Mouse (Mus musculus) kidney, postnatal 0 days (tissue): Measurements from ENCODE around the gene 6030468B19Rik. TPM values are rescaled to one million over a fixed set of nuclear protein-coding genes. Genes with fewer than 3 reads are reported as not detected.

ENCODE experiments used
- ATAC-seq: fragments of 200-750 bp; cut with Nextera tagmentation; replicated peaks from 2 replicates; pipeline ENCODE4 v1.8.0; 2017; ENCODE audit warnings: low read depth, moderate number of reproducible peaks, moderate TSS enrichment, moderate library complexity; ENCODE audit not compliant: low FRiP score
- DNase-seq: peaks from one replicate; pipeline ENCODE4 v3.0.0-alpha.2; 2016; ENCODE audit warnings: low spot score
- H3K27ac ChIP-seq: fragments of 300-500 bp; sonication (generic); 2 replicates; pipeline ENCODE4 v1.5.1; 2014; ENCODE audit warnings: mild to moderate bottlenecking
- H3K27me3 ChIP-seq: fragments of 300-500 bp; sonication (generic); 2 replicates; pipeline ENCODE4 v1.6.1; 2014; ENCODE audit warnings: low read length, mixed read lengths; ENCODE audit not compliant: insufficient read depth
- H3K36me3 ChIP-seq: fragments of 300-500 bp; sonication (generic); 2 replicates; pipeline ENCODE4 v1.6.1; 2014; ENCODE audit warnings: low read length, mixed read lengths; ENCODE audit not compliant: insufficient read depth
- H3K4me1 ChIP-seq: fragments of 300-500 bp; sonication (generic); replicated peaks from 2 replicates; pipeline ENCODE4 v1.6.1; 2014; ENCODE audit warnings: antibody characterized with exemption, low read length, mixed read lengths; ENCODE audit not compliant: insufficient read depth
- H3K4me2 ChIP-seq: fragments of 300-500 bp; sonication (generic); 2 replicates; pipeline ENCODE4 v1.6.1; 2014; ENCODE audit warnings: mild to moderate bottlenecking, low read length, moderate library complexity, mixed read lengths
- H3K4me3 ChIP-seq: fragments of 300-500 bp; sonication (generic); replicated peaks from 2 replicates; pipeline ENCODE4 v1.5.1; 2014; ENCODE audit warnings: low read depth, low read length
- H3K9ac ChIP-seq: fragments of 300-500 bp; sonication (generic); 2 replicates; pipeline ENCODE4 v1.6.1; 2014; ENCODE audit warnings: low read depth, low read length
- H3K9me3 ChIP-seq: fragments of 300-500 bp; sonication (generic); replicated peaks from 2 replicates; pipeline ENCODE4 v1.6.1; 2016; ENCODE audit warnings: low read length, inconsistent platforms, mixed read lengths
- CTCF ChIP-seq: IDR thresholded peaks from 2 replicates; pipeline ENCODE4 v1.5.1; 2016; ENCODE audit warnings: antibody characterized with exemption, low read depth, mild to moderate bottlenecking, moderate library complexity
- WGBS: fragments of 180-500 bp; shearing (Covaris S2); extraction: QIAGEN DNeasy Blood & Tissue Kit; methylation state at CpG from one replicate; pipeline ENCODE4 v1.1.7; 2014; 5-methylcytosine and 5-hydroxymethylcytosine counted together
- polyA plus RNA-seq: library from polyadenylated mRNA; unstranded; fragments of >200 nt; fragmentation: Nextera tagmentation; extraction: Ambion mirVana; gene quantifications from 2 replicates; pipeline ENCODE4 v1.2.1, GENCODE M21; 2015

Gene 6030468B19Rik
- polyA plus RNA-seq, 1 experiment from 2014 or later = not detected

DNA sequence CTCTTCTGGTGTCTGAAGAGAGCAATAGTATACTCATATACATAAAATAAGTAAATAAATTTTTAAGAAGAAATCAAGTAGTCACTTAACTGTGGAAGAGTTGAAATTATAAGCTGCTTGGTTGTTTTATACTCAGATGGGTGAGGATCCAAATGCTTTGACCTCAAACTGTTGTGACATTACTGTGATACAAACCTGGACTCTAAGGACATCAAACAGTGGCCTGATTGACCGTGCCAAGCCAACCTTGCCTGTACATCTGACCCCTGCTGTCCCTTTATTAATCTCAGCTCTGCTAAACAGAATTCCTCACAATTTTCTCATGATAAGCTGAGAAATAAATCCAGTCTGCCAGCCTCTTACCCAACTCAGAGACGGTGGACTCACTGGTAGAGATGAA is 48.2 kb downstream of the 6030468B19Rik start:
- no peak for TF ChIP-seq CTCF
- H3K4me3 ChIP-seq = no peak overlapping the region
- DNase-seq = no peak
- peak overlapping the region; percentile 3; the same call in 1 of the 2 replicates for H3K27ac ChIP-seq
- no peak overlapping the region for H3K4me2 ChIP-seq
- no peaks in the 10 kb centered on the region for H3K36me3 ChIP-seq
- no peak overlapping the region for H3K9ac ChIP-seq
- no peaks in the 10 kb centered on the region for H3K27me3 ChIP-seq
- ATAC-seq = no peak
- no peaks in the 10 kb centered on the region for H3K9me3 ChIP-seq
- H3K4me1 ChIP-seq = peaks cover 7% of the 10 kb centered on the region; the same call in 1 of the 2 replicates
- WGBS = 75% methylated on average over 2 of the region's 2 CpGs

- peak; percentile 55 for DNase-seq
- Histone ChIP-seq H3K9me3 (no peaks in the 10 kb centered on the region), H3K36me3 (no peaks in the 10 kb centered on the region), H3K4me3 (no peak overlapping the region), H3K27ac (no peak overlapping the region), H3K4me1 (peaks cover 7% of the 10 kb centered on the region; the same call in 1 of the 2 replicates), H3K4me2 (no peak overlapping the region), H3K9ac (no peak overlapping the region), H3K27me3 (no peaks in the 10 kb centered on the region)
- 40% methylated on average over 5 of the region's 5 CpGs for WGBS
- no peak for ATAC-seq
- peak; percentile 66 for TF ChIP-seq CTCF
Observed at GRCm38 (mm10) chr11:117846640-117847039, 49.2 kb downstream of the 6030468B19Rik start.

GRCm38 (mm10) chr11:117847593-117848215 is 50.2 kb downstream of the 6030468B19Rik start:
- no peak for DNase-seq
- Histone ChIP-seq H3K9ac (peak overlapping the region; percentile 70), H3K27ac (peak overlapping the region; percentile 94), H3K4me3 (no peak overlapping the region), H3K36me3 (0 out of 2 replicates have a peak, but pooled peaks cover 1% of the 10 kb centered on the region), H3K4me1 (peaks cover 7% of the 10 kb centered on the region; the same call in 1 of the 2 replicates), H3K9me3 (no peaks in the 10 kb centered on the region), H3K4me2 (peak overlapping the region; percentile 78), H3K27me3 (no peaks in the 10 kb centered on the region)
- 73% methylated on average over 7 of the region's 7 CpGs for WGBS
- no peak for TF ChIP-seq CTCF
- ATAC-seq = no peak

- ATAC-seq = peak; percentile 63
- peak; percentile 77 for DNase-seq
- no peaks in the 10 kb centered on the region for H3K27me3 ChIP-seq
- H3K4me2 ChIP-seq = peak overlapping the region; percentile 78
- WGBS = 5% methylated on average over 19 of the region's 19 CpGs
- H3K4me3 ChIP-seq = peak overlapping the region; percentile 49
- 0 out of 2 replicates have a peak, but pooled peaks cover 3% of the 10 kb centered on the region for H3K36me3 ChIP-seq
- no peaks in the 10 kb centered on the region for H3K9me3 ChIP-seq
- peak overlapping the region; percentile 94 for H3K27ac ChIP-seq
- TF ChIP-seq CTCF = no peak
- peaks cover 7% of the 10 kb centered on the region; the same call in 1 of the 2 replicates for H3K4me1 ChIP-seq
- peak overlapping the region; percentile 70 for H3K9ac ChIP-seq
Observed at GRCm38 (mm10) chr11:117848271-117848984, 51.0 kb downstream of the 6030468B19Rik start.

- no peak for TF ChIP-seq CTCF
Observed at GRCm38 (mm10) chr11:117848985-117849671, 51.7 kb downstream of the 6030468B19Rik start, which contains the start of gene Birc5. TSS of gene Birc5 (plus strand) at chr11:117849251.

GRCm38 (mm10) chr11:117852875-117853274 is 55.4 kb downstream of the 6030468B19Rik start:
- H3K36me3 ChIP-seq = peaks cover 13% of the 10 kb centered on the region; the same call in 1 of the 2 replicates
- ATAC-seq = no peak
- 74% methylated on average over 3 of the region's 3 CpGs for WGBS
- no peak for TF ChIP-seq CTCF
- no peaks in the 10 kb centered on the region for H3K27me3 ChIP-seq
- DNase-seq = no peak
- no peaks in the 10 kb centered on the region for H3K9me3 ChIP-seq
- H3K9ac ChIP-seq = no peak overlapping the region
- H3K4me1 ChIP-seq = peaks cover 7% of the 10 kb centered on the region; the same call in 1 of the 2 replicates
- no peak overlapping the region for H3K4me3 ChIP-seq
- H3K4me2 ChIP-seq = no peak overlapping the region
- no peak overlapping the region for H3K27ac ChIP-seq

More at GRCm38 (mm10) chr11:117848985-117849671, 51.7 kb downstream of the 6030468B19Rik start, which contains the start of gene Birc5:
- H3K36me3 ChIP-seq = 0 out of 2 replicates have a peak, but pooled peaks cover 3% of the 10 kb centered on the region
- under 1% methylated on average over 51 of the region's 51 CpGs for WGBS
- no peaks in the 10 kb centered on the region for H3K27me3 ChIP-seq
- ATAC-seq (peak; percentile 90), DNase-seq (peak; percentile 98)
- H3K9ac ChIP-seq = peak within 1 kb of the TSS; percentile 70
- peak within 1 kb of the TSS; percentile 94 for H3K27ac ChIP-seq
- H3K4me2 ChIP-seq = peak within 1 kb of the TSS; percentile 78
- H3K9me3 ChIP-seq = no peaks in the 10 kb centered on the region
- peak within 1 kb of the TSS; percentile 49 for H3K4me3 ChIP-seq
- H3K4me1 ChIP-seq = peaks cover 7% of the 10 kb centered on the region; the same call in 1 of the 2 replicates
